Mouse (Mus musculus) intestine, embryonic 15.5 days (tissue): ENCODE results near the gene Bsg. TPM values are rescaled to one million over a fixed set of nuclear protein-coding genes. Genes with fewer than 3 reads are reported as not detected.

Experiments used
- ATAC-seq: fragments of 200-750 bp; cut with Nextera tagmentation; 2 replicates; pipeline ENCODE4 v1.8.0; 2017; ENCODE audit warnings: moderate TSS enrichment, moderate library complexity
- H3K27ac ChIP-seq: fragments of 300-500 bp; sonication (generic); 2 replicates; pipeline ENCODE4 v1.5.1; 2015; ENCODE audit warnings: mild to moderate bottlenecking, inconsistent platforms
- H3K27me3 ChIP-seq: fragments of 300-500 bp; sonication (generic); replicated peaks from 2 replicates; pipeline ENCODE4 v1.6.1; 2015; ENCODE audit warnings: inconsistent platforms
- H3K36me3 ChIP-seq: fragments of 300-500 bp; sonication (generic); 2 replicates; pipeline ENCODE4 v1.6.1; 2015; ENCODE audit warnings: inconsistent platforms
- H3K4me1 ChIP-seq: fragments of 300-500 bp; sonication (generic); replicated peaks from 2 replicates; pipeline ENCODE4 v1.6.1; 2015; ENCODE audit warnings: inconsistent platforms
- H3K4me2 ChIP-seq: fragments of 300-500 bp; sonication (generic); replicated peaks from 2 replicates; pipeline ENCODE4 v1.6.1; 2015; ENCODE audit warnings: mild to moderate bottlenecking, inconsistent platforms
- H3K4me3 ChIP-seq: fragments of 300-500 bp; sonication (generic); replicated peaks from 2 replicates; pipeline ENCODE4 v1.5.1; 2015; ENCODE audit warnings: inconsistent platforms
- H3K9ac ChIP-seq: fragments of 300-500 bp; sonication (generic); 2 replicates; pipeline ENCODE4 v1.6.1; 2015; ENCODE audit warnings: inconsistent platforms
- H3K9me3 ChIP-seq: fragments of 300-500 bp; sonication (generic); 2 replicates; pipeline ENCODE4 v1.6.1; 2016; ENCODE audit warnings: inconsistent platforms
- WGBS: fragments of 180-500 bp; shearing (Covaris S2); methylation state at CpG from one replicate; pipeline ENCODE4 v1.1.7; 2015; 5-methylcytosine and 5-hydroxymethylcytosine counted together
- polyA plus RNA-seq: library from polyadenylated mRNA; unstranded; fragments of >200 nt; fragmentation: Nextera tagmentation; extraction: Ambion mirVana; gene quantifications from 2 replicates; pipeline ENCODE4 v1.2.1, GENCODE M21; 2015

The Bsg gene
- polyA plus RNA-seq, 1 experiment from 2014 or later, result 1,119 TPM

GRCm38 (mm10) chr10:79709307-79709706 lies 5.0 kb downstream of the Bsg start:
- Histone ChIP-seq H3K9me3 (no peaks in the 10 kb centered on the region), H3K4me1 (peaks cover 37% of the 10 kb centered on the region), H3K27me3 (no peaks in the 10 kb centered on the region), H3K4me3 (no peak overlapping the region), H3K4me2 (no peak overlapping the region), H3K27ac (no peak overlapping the region), H3K36me3 (peaks cover 29% of the 10 kb centered on the region), H3K9ac (no peak overlapping the region)
- no peak for ATAC-seq
- 63% methylated on average over 7 of the region's 7 CpGs for WGBS

- Histone ChIP-seq H3K4me2 (no peak overlapping the region), H3K9ac (no peak overlapping the region), H3K4me3 (no peak overlapping the region), H3K9me3 (no peaks in the 10 kb centered on the region), H3K4me1 (peaks cover 22% of the 10 kb centered on the region), H3K27ac (no peak overlapping the region), H3K27me3 (peaks cover 25% of the 10 kb centered on the region), H3K36me3 (peaks cover 29% of the 10 kb centered on the region)
- ATAC-seq, result peak; percentile 40
- 81% methylated on average over 1 of the region's 1 CpGs for WGBS
Observed at GRCm38 (mm10) chr10:79712029-79712428, 7.7 kb downstream of the Bsg start.

DNA sequence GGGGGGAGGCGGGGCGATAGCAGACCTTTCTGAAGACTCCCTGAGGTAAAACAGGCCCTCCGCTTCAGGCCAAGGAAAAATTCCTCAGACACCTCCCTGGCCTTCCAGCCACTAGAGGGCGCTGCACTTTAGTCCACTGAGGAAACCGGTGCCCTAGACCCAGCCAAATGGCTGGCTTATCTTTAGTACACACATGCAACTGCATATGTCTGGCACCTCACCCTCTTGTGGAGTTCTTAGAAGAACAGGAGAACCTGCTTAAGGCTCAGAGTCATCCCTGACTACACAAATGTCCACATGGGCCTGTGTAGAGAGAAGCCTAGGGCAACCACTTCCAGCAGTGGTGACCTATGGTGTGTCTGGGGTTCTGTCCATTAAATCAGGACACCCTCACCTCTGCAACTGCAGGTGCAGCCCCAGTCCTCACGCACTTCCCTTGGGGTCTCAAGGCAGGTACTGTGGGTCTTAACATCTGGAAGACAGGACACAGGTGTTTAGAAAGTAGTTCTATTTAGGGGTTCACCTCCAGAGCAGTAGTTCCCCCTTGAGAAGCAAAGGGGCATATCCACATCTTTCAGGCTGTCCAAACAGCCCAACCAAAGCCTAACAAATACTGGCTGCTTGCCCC lies 8.3 kb downstream of the Bsg start:
- ATAC-seq, result peak; percentile 60
- Histone ChIP-seq H3K9ac (no peak overlapping the region), H3K27ac (no peak overlapping the region), H3K9me3 (no peaks in the 10 kb centered on the region), H3K4me2 (no peak overlapping the region), H3K36me3 (peaks cover 29% of the 10 kb centered on the region), H3K4me3 (no peak overlapping the region), H3K27me3 (peaks cover 31% of the 10 kb centered on the region), H3K4me1 (peaks cover 22% of the 10 kb centered on the region)
- WGBS, result 24% methylated on average over 4 of the region's 6 CpGs

DNA sequence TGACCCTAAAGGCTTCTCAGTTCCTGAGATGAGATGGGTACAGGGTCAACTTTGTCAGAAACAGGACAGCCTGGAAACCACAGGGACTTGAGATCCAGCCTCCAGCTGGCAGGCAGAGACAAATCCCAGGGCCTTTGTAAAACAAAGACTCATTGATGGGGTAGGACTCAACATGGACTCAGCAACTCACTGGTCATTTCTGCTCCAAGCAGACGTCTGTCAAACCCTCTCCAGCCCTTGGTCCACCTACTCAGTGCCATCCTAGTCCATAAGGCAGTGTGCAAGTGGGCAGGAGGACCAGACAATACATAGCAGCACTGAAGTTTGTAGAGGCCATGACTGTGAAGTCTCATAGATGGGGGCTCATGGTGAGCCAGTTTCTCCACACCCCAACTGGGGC lies 8.9 kb downstream of the Bsg start:
- Histone ChIP-seq H3K27me3 (peaks cover 35% of the 10 kb centered on the region), H3K4me2 (no peak overlapping the region), H3K9ac (no peak overlapping the region), H3K27ac (no peak overlapping the region), H3K9me3 (no peaks in the 10 kb centered on the region), H3K36me3 (peaks cover 29% of the 10 kb centered on the region), H3K4me3 (no peak overlapping the region), H3K4me1 (peaks cover 23% of the 10 kb centered on the region)
- 35% methylated on average over 1 of the region's 1 CpGs for WGBS
- no peak for ATAC-seq

- peaks cover 39% of the 10 kb centered on the region for H3K27me3 ChIP-seq
Observed at GRCm38 (mm10) chr10:79714996-79715395, 10.7 kb downstream of the Bsg start.

DNA sequence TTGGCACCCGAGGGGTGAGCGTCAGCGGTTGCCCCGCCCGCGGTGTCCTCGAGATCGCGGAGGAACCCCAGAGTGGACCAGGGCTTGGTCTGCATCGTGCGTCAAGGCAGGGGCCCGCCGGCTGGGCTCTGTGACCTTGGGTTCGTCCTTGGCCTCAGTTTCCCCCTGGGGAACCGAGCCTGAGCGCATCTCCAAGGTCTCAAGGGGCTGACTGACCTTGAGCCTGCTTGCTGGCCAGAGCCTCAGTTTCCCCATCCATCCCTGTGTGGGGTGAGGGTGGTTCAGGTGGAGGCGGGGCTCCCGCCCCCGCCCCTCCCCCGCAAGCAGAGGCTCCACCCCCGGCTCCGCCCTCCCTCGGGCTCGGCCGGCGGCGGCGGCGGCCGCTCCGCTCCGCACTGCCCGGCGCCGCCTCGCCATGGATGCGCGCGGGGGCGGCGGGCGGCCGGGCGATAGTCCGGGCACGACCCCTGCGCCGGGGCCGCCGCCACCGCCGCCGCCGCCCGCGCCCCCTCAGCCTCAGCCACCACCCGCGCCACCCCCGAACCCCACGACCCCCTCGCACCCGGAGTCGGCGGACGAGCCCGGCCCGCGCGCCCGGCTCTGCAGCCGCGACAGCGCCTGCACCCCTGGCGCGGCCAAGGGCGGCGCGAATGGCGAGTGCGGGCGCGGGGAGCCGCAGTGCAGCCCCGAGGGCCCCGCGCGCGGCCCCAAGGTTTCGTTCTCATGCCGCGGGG lies 12.1 kb downstream of the Bsg start, which contains the start of gene Hcn2:
Gene Hcn2, plus strand, starts transcription at position 381 of the 734 bp plus-strand sequence.
- H3K4me1 ChIP-seq, result peaks cover 14% of the 10 kb centered on the region
- peak within 1 kb of the TSS; percentile 46 for H3K9ac ChIP-seq
- H3K27ac ChIP-seq, result no peak within 1 kb of the TSS
- H3K4me2 ChIP-seq, result peak within 1 kb of the TSS; percentile 99
- H3K9me3 ChIP-seq, result no peaks in the 10 kb centered on the region
- peak; percentile 57 for ATAC-seq
- WGBS, result 3% methylated on average over 47 of the region's 91 CpGs
- H3K4me3 ChIP-seq, result peak within 1 kb of the TSS; percentile 68
- H3K36me3 ChIP-seq, result peaks cover 5% of the 10 kb centered on the region; the same call in 1 of the 2 replicates
- peaks cover 39% of the 10 kb centered on the region for H3K27me3 ChIP-seq

More at GRCm38 (mm10) chr10:79714996-79715395, 10.7 kb downstream of the Bsg start:
- ATAC-seq, result no peak
- Histone ChIP-seq H3K4me1 (peaks cover 14% of the 10 kb centered on the region), H3K9ac (no peak overlapping the region), H3K27ac (no peak overlapping the region), H3K4me2 (no peak overlapping the region), H3K36me3 (peaks cover 19% of the 10 kb centered on the region), H3K9me3 (no peaks in the 10 kb centered on the region), H3K4me3 (no peak overlapping the region)
- WGBS, result 62% methylated on average over 4 of the region's 4 CpGs

- no peak overlapping the region for H3K27ac ChIP-seq
- H3K9ac ChIP-seq, result peak overlapping the region; percentile 46
- peaks cover 39% of the 10 kb centered on the region for H3K27me3 ChIP-seq
- H3K4me2 ChIP-seq, result peak overlapping the region; percentile 99
- peak; percentile 41 for ATAC-seq
- H3K9me3 ChIP-seq, result no peaks in the 10 kb centered on the region
- H3K36me3 ChIP-seq, result no peaks in the 10 kb centered on the region
- whole genome bisulfite sequencing, result 1% methylated on average over 36 of the region's 44 CpGs
- peak overlapping the region; percentile 68 for H3K4me3 ChIP-seq
- peaks cover 14% of the 10 kb centered on the region for H3K4me1 ChIP-seq
Observed at GRCm38 (mm10) chr10:79716988-79717355, 12.7 kb downstream of the Bsg start.

DNA sequence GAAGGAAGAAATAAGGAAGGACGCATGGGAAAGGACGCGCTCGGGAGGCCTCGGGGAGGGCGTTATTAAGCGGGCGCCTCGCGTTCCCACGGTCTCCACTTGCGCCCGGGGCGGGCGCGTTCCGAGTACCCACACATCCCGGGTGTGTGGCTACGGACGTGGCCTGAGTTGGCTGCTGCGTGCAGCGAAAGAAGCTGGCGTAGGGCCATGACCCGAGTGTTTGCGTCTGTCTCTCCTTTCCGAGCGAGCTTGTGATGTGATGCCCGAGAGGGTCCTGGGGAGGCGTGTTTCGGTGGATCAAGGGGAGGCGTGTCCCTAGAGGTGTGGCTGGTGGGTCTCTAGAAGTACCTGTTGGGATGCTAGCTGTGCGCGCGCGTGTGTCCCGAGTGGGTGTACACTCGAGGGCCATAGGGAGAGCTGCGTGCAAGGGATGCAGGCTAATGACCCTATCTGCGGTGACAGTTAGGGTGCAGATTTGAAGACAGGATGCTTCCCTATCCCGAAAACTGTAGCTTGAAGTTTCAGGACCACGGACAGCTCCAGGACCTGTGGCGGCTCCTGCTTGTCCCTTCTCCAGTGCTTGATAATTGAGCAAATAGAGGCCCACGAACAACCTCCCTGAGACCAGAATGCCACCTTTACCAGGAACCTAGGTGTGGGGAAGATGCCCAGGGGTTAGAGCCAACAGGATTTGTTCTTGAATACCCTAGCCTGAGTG lies 13.5 kb downstream of the Bsg start:
- peak overlapping the region; percentile 99 for H3K4me2 ChIP-seq
- peak overlapping the region; percentile 68 for H3K4me3 ChIP-seq
- no peak overlapping the region; the same call in 1 of the 2 replicates for H3K9ac ChIP-seq
- peaks cover 39% of the 10 kb centered on the region for H3K27me3 ChIP-seq
- ATAC-seq, result 0 out of 2 replicates have a peak, but pooled peaks have one; percentile 10
- peaks cover 14% of the 10 kb centered on the region for H3K4me1 ChIP-seq
- WGBS, result 8% methylated on average over 43 of the region's 43 CpGs
- H3K27ac ChIP-seq, result no peak overlapping the region
- H3K36me3 ChIP-seq, result no peaks in the 10 kb centered on the region
- no peaks in the 10 kb centered on the region for H3K9me3 ChIP-seq

DNA sequence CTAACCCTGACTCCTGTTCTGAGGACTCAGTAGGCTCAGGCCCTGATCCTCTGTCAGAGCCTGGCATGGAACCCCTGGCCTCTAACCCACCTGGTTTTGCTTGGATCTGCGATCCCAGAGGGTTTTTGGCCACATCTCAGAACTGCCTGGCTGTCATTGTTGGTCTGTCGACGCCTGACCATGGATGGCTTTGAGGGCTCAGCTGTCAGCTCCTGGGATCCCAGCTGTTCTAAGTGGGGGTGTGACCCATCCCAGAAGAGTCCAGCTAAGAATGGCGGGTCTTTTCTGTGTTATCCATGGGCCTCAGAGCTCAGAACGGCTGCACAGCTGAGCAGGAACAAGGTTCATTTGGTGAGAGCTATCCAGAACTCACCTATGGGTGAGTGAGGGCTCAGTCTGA lies 16.8 kb downstream of the Bsg start:
- H3K9ac ChIP-seq, result no peak overlapping the region
- H3K4me3 ChIP-seq, result no peak overlapping the region
- no peaks in the 10 kb centered on the region for H3K9me3 ChIP-seq
- no peak overlapping the region for H3K4me2 ChIP-seq
- WGBS, result 66% methylated on average over 5 of the region's 5 CpGs
- ATAC-seq, result no peak
- H3K27me3 ChIP-seq, result peaks cover 24% of the 10 kb centered on the region
- H3K27ac ChIP-seq, result no peak overlapping the region
- H3K4me1 ChIP-seq, result peaks cover 14% of the 10 kb centered on the region
- no peaks in the 10 kb centered on the region for H3K36me3 ChIP-seq

DNA sequence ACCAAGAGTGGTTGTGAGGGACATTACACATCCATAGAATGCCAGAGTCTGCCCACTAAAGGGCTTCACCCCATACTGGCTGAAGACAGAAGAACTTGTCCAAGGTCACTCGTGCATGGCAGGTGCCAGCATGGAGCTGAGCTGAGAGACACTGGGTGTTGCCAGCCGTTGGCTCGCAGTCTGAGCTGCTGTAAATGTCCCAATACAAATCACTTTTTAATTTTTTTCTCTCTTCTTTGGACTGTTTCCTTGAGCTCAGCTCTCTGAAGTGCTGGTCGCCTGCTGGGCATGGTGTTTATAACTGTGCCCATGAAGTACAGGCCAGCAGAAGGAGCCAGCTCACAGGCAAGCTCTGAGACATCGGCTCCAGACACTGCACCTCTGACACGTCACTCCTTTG lies 18.8 kb downstream of the Bsg start:
- Histone ChIP-seq H3K4me3 (no peak overlapping the region), H3K27ac (no peak overlapping the region), H3K9me3 (no peaks in the 10 kb centered on the region), H3K36me3 (no peaks in the 10 kb centered on the region), H3K27me3 (peaks cover 5% of the 10 kb centered on the region; the same call in 1 of the 2 replicates), H3K4me1 (no peaks in the 10 kb centered on the region), H3K9ac (no peak overlapping the region), H3K4me2 (no peak overlapping the region)
- ATAC-seq, result no peak
- 69% methylated on average over 6 of the region's 6 CpGs for WGBS

DNA sequence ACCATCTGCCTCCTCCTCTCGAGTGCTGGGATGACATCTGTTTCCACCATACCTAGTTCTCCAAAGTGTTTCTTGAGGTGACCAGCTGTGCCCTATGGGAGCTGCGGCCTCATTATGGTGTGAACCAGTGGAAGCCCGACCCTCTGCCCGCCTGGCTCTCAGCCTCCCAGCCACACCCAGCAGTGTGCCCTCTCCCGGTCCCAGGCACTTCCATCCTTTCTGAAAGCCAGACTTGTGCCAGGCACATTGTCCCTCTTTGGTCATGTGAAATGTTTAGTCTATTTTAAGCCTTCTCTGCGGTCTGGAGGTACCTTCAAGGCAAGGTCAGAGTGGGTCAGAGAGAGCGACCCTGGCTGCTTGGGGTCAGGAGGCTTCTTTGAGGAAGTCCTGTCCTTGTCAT lies 19.4 kb downstream of the Bsg start:
- Histone ChIP-seq H3K4me3 (no peak overlapping the region), H3K27ac (no peak overlapping the region), H3K9ac (no peak overlapping the region), H3K36me3 (no peaks in the 10 kb centered on the region), H3K4me2 (no peak overlapping the region), H3K9me3 (no peaks in the 10 kb centered on the region), H3K4me1 (no peaks in the 10 kb centered on the region), H3K27me3 (no peaks in the 10 kb centered on the region)
- no peak for ATAC-seq
- 78% methylated on average over 7 of the region's 7 CpGs for WGBS

DNA sequence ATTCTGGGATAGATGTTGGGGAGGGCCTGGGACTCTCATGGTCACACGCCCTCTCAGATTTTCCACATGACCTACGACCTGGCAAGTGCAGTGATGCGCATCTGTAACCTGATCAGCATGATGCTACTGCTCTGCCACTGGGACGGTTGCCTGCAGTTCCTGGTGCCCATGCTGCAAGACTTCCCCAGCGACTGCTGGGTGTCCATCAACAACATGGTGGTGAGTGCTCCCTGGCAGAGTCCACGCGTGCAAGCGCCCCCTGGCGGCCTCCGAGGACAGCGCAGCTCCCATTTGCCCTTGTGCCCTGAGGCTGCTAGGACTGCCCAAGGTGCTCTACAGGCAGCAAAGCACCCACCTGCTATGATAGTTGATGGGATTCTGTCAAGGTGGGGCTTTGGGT lies 21.8 kb downstream of the Bsg start:
- Histone ChIP-seq H3K4me1 (no peaks in the 10 kb centered on the region), H3K4me3 (no peak overlapping the region), H3K27me3 (no peaks in the 10 kb centered on the region), H3K27ac (no peak overlapping the region), H3K4me2 (no peak overlapping the region), H3K36me3 (no peaks in the 10 kb centered on the region), H3K9me3 (no peaks in the 10 kb centered on the region), H3K9ac (no peak overlapping the region)
- peak; percentile 52; the same call in 1 of the 2 replicates for ATAC-seq
- WGBS, result 43% methylated on average over 11 of the region's 11 CpGs
